Mouse (Mus musculus) stomach, embryonic 15.5 days (tissue): ENCODE results near the gene Ccl1. TPM values are rescaled to one million over a fixed set of nuclear protein-coding genes. Genes with fewer than 3 reads are reported as not detected.

ENCODE experiments used
- ATAC-seq: fragments of 200-750 bp; cut with Nextera tagmentation; 2 replicates; pipeline ENCODE4 v1.8.0; 2017; ENCODE audit warnings: low read depth, moderate number of reproducible peaks, moderate TSS enrichment; ENCODE audit not compliant: insufficient read depth, low FRiP score
- H3K27ac ChIP-seq: fragments of 300-500 bp; sonication (generic); 2 replicates; pipeline ENCODE4 v1.5.1; 2015; ENCODE audit warnings: mild to moderate bottlenecking, inconsistent platforms
- H3K27me3 ChIP-seq: fragments of 300-500 bp; sonication (generic); replicated peaks from 2 replicates; pipeline ENCODE4 v1.6.1; 2015; ENCODE audit warnings: inconsistent platforms
- H3K36me3 ChIP-seq: fragments of 300-500 bp; sonication (generic); 2 replicates; pipeline ENCODE4 v1.6.1; 2015; ENCODE audit warnings: inconsistent platforms
- H3K4me1 ChIP-seq: fragments of 300-500 bp; sonication (generic); 2 replicates; pipeline ENCODE4 v1.6.1; 2015; ENCODE audit warnings: inconsistent platforms
- H3K4me2 ChIP-seq: fragments of 300-500 bp; sonication (generic); 2 replicates; pipeline ENCODE4 v1.6.1; 2015; ENCODE audit warnings: mild to moderate bottlenecking, inconsistent platforms
- H3K4me3 ChIP-seq: fragments of 300-500 bp; sonication (generic); replicated peaks from 2 replicates; pipeline ENCODE4 v1.5.1; 2015; ENCODE audit warnings: inconsistent platforms
- H3K9ac ChIP-seq: fragments of 300-500 bp; sonication (generic); 2 replicates; pipeline ENCODE4 v1.6.1; 2015; ENCODE audit warnings: inconsistent platforms
- H3K9me3 ChIP-seq: fragments of 300-500 bp; sonication (generic); 2 replicates; pipeline ENCODE4 v1.6.1; 2016; ENCODE audit warnings: inconsistent platforms
- WGBS: fragments of 180-500 bp; shearing (Covaris S2); methylation state at CpG from one replicate; pipeline ENCODE4 v1.1.7; 2015; 5-methylcytosine and 5-hydroxymethylcytosine counted together
- polyA plus RNA-seq: library from polyadenylated mRNA; unstranded; fragments of >200 nt; fragmentation: Nextera tagmentation; extraction: Ambion mirVana; gene quantifications from 2 replicates; pipeline ENCODE4 v1.2.1, GENCODE M21; 2015

The Ccl1 gene
- polyA plus RNA-seq, 1 experiment from 2014 or later = not detected

DNA sequence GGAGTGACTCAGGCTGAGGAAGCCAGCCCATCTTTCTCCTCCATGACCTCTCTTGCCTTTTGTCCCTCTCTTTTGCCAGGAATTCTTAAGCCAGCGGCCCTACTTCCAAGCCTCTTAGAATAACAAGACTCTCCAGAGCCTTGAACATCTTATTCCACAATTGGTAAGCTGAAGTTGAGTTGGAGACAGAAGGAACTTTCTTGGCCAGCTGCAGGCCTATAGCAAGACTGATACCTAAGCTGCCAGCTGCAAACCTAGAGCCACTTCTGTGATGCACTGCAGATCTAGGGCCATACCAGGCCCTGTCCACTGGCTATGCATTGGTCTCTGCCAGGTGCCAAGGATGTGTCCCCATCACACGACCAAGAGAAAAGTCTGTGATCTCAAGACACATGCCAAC lies 132.0 kb downstream of the Ccl1 start:
- no peaks in the 10 kb centered on the region for H3K9me3 ChIP-seq
- H3K4me2 ChIP-seq = no peak overlapping the region
- H3K9ac ChIP-seq = no peak overlapping the region
- H3K27me3 ChIP-seq = peaks cover 4% of the 10 kb centered on the region; the same call in 1 of the 2 replicates
- no peaks in the 10 kb centered on the region for H3K4me1 ChIP-seq
- WGBS = 92% methylated on average over 2 of the region's 2 CpGs
- H3K27ac ChIP-seq = no peak overlapping the region
- no peak for ATAC-seq
- H3K4me3 ChIP-seq = no peak overlapping the region
- no peaks in the 10 kb centered on the region for H3K36me3 ChIP-seq

- no peaks in the 10 kb centered on the region for H3K9me3 ChIP-seq
- no peaks in the 10 kb centered on the region for H3K27me3 ChIP-seq
- no peak overlapping the region for H3K9ac ChIP-seq
- H3K4me2 ChIP-seq = no peak overlapping the region
- H3K36me3 ChIP-seq = no peaks in the 10 kb centered on the region
- no peak for ATAC-seq
- H3K27ac ChIP-seq = no peak overlapping the region
- H3K4me3 ChIP-seq = no peak overlapping the region
- WGBS = 56% methylated on average over 7 of the region's 7 CpGs
- no peaks in the 10 kb centered on the region for H3K4me1 ChIP-seq
These were observed 134.0 kb downstream of the Ccl1 start for GRCm38 (mm10) chr11:82171316-82172071.

DNA sequence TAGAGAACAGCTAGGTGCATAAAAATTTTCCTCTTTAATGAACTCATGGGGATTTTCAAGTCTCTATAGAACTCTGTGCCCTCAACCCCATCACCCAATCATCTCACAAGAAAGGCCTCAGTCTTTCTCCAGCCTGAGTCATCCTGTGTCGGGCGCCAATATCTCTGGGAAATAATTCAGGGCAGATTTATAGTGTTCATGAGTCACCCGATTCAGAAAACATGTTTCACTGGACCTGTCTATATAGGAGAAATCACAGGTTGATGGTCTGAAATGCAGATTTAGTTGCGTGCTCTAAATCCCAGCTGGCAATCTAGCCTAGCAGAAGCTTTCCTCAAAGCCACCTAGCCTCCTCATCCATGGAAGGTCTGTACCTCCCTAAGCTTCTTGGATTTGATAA lies 136.0 kb downstream of the Ccl1 start:
- ATAC-seq = no peak
- no peak overlapping the region for H3K4me2 ChIP-seq
- WGBS = 88% methylated on average over 4 of the region's 4 CpGs
- no peak overlapping the region for H3K27ac ChIP-seq
- H3K9ac ChIP-seq = no peak overlapping the region
- no peaks in the 10 kb centered on the region for H3K9me3 ChIP-seq
- H3K4me1 ChIP-seq = no peaks in the 10 kb centered on the region
- no peak overlapping the region for H3K4me3 ChIP-seq
- H3K27me3 ChIP-seq = no peaks in the 10 kb centered on the region
- no peaks in the 10 kb centered on the region for H3K36me3 ChIP-seq

DNA sequence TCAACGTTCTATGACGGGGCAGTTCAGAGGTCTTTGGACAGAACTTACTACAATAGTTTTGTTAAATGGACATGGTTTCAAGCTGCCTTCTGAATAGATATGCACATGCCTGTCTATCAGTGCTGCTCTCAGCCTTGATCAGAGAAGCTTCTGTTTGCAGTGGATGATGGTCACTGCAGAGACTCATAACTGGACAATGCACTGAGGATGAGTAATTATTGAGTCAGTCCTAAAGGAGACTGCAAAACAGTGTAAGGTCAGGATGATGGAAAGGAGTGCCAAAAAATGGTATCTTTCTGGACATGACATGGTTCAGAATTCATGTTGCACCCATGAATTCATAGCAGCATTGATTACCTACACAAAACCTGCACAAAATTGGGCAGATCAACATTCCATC lies 137.2 kb downstream of the Ccl1 start:
- no peak overlapping the region for H3K4me3 ChIP-seq
- H3K4me1 ChIP-seq = no peaks in the 10 kb centered on the region
- no peak overlapping the region for H3K4me2 ChIP-seq
- no peak for ATAC-seq
- H3K9me3 ChIP-seq = no peaks in the 10 kb centered on the region
- WGBS = 94% methylated on average over 2 of the region's 2 CpGs
- H3K27me3 ChIP-seq = no peaks in the 10 kb centered on the region
- H3K36me3 ChIP-seq = no peaks in the 10 kb centered on the region
- H3K27ac ChIP-seq = no peak overlapping the region
- H3K9ac ChIP-seq = no peak overlapping the region

DNA sequence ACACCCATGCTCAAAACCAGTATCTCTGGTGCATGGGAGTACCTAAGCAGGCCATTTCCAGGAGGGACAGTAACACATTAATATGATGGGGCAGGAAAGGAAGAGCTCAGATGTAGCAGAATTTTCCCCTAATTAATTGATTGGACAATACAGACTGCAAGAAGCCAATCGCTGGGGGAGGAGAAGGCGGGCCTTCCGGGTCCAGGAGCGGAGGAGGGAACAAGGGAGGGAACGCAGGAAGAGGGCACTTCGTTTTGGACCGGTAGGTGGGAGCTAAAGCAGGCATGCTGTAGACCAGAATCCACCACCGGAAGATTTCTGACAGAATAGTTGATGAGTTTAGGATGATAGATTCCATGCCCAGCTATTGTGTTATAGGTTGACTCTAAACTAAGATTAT lies 142.2 kb downstream of the Ccl1 start:
- H3K9ac ChIP-seq = no peak overlapping the region
- 58% methylated on average over 8 of the region's 8 CpGs for WGBS
- H3K4me3 ChIP-seq = no peak overlapping the region
- H3K4me1 ChIP-seq = no peaks in the 10 kb centered on the region
- no peaks in the 10 kb centered on the region for H3K9me3 ChIP-seq
- no peaks in the 10 kb centered on the region for H3K27me3 ChIP-seq
- no peak overlapping the region for H3K27ac ChIP-seq
- no peak for ATAC-seq
- H3K4me2 ChIP-seq = no peak overlapping the region
- H3K36me3 ChIP-seq = no peaks in the 10 kb centered on the region

DNA sequence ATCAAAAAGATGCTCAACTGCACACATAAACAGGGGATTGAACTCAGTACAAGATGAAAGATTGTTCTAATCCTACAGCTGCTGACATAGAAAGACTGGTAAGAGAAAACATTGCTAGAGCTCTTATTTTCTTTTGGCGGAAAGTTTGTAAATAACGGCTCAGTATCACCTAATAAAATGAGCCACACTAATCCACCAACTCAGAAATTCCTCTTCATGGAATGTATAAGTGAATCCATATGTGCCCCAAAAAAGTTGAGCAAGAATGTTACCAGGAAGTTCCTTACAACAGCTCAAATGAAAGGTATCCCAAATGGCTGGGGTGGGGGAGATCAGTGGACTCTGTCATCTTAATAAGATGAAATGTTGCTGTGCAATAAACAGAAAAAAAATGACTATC lies 146.4 kb downstream of the Ccl1 start:
- H3K9ac ChIP-seq = no peak overlapping the region
- no peaks in the 10 kb centered on the region for H3K36me3 ChIP-seq
- H3K4me3 ChIP-seq = no peak overlapping the region
- H3K4me2 ChIP-seq = no peak overlapping the region
- no peaks in the 10 kb centered on the region for H3K4me1 ChIP-seq
- no peak for ATAC-seq
- 67% methylated on average over 2 of the region's 2 CpGs for WGBS
- H3K27me3 ChIP-seq = no peaks in the 10 kb centered on the region
- H3K27ac ChIP-seq = no peak overlapping the region
- no peaks in the 10 kb centered on the region for H3K9me3 ChIP-seq

GRCm38 (mm10) chr11:82139492-82140094 lies 165.9 kb downstream of the Ccl1 start:
- no peaks in the 10 kb centered on the region for H3K9me3 ChIP-seq
- no peaks in the 10 kb centered on the region for H3K36me3 ChIP-seq
- peaks cover 7% of the 10 kb centered on the region; the same call in 1 of the 2 replicates for H3K4me1 ChIP-seq
- H3K27me3 ChIP-seq = no peaks in the 10 kb centered on the region
- 24% methylated on average over 7 of the region's 7 CpGs for WGBS
- H3K4me2 ChIP-seq = no peak overlapping the region
- H3K27ac ChIP-seq = peak overlapping the region; percentile 68
- peak; percentile 66; the same call in 1 of the 2 replicates for ATAC-seq
- H3K9ac ChIP-seq = no peak overlapping the region
- H3K4me3 ChIP-seq = no peak overlapping the region

DNA sequence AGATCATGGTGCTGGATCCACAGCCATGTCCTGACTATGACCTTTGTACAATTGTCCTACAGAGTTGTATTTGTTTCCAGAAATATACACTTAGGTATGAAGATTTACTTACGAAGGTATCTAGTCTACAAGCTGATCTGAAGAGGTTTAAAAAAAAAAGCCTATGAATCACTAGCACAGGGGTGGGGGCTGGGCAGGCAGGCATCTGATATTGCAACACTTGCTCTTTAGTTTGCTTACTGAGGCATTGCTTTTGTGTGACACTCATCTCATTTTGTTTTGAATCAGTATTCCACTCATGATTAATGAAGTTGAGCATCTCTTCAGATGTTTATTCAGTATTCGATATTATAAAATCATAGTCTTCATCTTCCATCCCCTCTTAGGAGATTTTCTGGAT lies 169.3 kb downstream of the Ccl1 start:
- Histone ChIP-seq H3K36me3 (no peaks in the 10 kb centered on the region), H3K9ac (no peak overlapping the region), H3K27ac (no peak overlapping the region), H3K4me2 (no peak overlapping the region), H3K4me3 (no peak overlapping the region), H3K9me3 (no peaks in the 10 kb centered on the region), H3K27me3 (0 out of 2 replicates have a peak, but pooled peaks cover 3% of the 10 kb centered on the region), H3K4me1 (peaks cover 7% of the 10 kb centered on the region; the same call in 1 of the 2 replicates)
- WGBS = 84% methylated on average over 2 of the region's 2 CpGs
- no peak for ATAC-seq

- no peak overlapping the region for H3K9ac ChIP-seq
- ATAC-seq = no peak
- no peak overlapping the region for H3K4me3 ChIP-seq
- 0 out of 2 replicates have a peak, but pooled peaks cover 3% of the 10 kb centered on the region for H3K27me3 ChIP-seq
- H3K4me1 ChIP-seq = no peaks in the 10 kb centered on the region
- H3K36me3 ChIP-seq = no peaks in the 10 kb centered on the region
- H3K4me2 ChIP-seq = no peak overlapping the region
- H3K9me3 ChIP-seq = no peaks in the 10 kb centered on the region
- H3K27ac ChIP-seq = no peak overlapping the region
- 64% methylated on average over 1 of the region's 1 CpGs for WGBS
These were observed 172.5 kb downstream of the Ccl1 start for GRCm38 (mm10) chr11:82132977-82133376.

Other genes with a start within 250 kb of the Ccl1 start
- 97.3 and 101 TPM in 2 replicates for gene Ccl11, start 247.9 kb downstream of the Ccl1 start, polyA plus RNA-seq
- 3.0 and 3.8 TPM in 2 replicates for gene Ccl12, start 203.8 kb downstream of the Ccl1 start, polyA plus RNA-seq
- gene Ccl8, start 190.5 kb downstream of the Ccl1 start, polyA plus RNA-seq = not detected in 2 replicates
- gene Tmem132e, start 83.2 kb upstream of the Ccl1 start, polyA plus RNA-seq = 0.59 and 0.65 TPM in 2 replicates